Mouse (Mus musculus) spleen, embryonic (tissue): ENCODE data around the gene Gm19402.
"Not testable (repeated sequence)": the region's sequence is repeated elsewhere in the genome, so short reads cannot be mapped to it uniquely, and the experiment has no call there.

Experiments used
- CTCF ChIA-PET: fragments of 350-600 bp; sonication (Branson Sonifier 250); formaldehyde crosslinking; loops from one replicate; lab custom pipeline; 2022; lab: Charles Lee

Gene Gm19402

DNA sequence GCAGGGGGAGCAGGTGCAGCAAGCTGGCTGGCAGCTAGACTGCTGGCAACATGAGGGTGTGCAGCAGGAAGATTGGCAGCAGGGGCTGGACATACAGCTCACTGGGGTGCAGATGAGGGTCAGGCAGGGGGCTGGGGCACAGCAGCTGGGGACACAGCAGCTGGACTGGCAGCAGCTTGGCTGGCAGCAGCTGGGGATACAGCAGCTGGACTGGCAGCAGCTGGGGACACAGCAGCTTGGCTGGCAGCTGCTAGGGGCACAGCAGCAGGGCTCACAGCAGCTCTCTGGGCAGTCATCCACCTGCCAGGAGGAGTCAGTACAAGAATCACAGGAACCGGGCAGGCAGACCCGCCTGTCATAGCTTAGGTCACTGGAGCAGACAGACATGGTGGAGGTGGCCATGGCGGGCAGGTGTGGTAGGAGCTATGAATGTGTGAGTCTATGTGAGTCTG lies at the start of gene Gm19402:
Gene Gm19402 (minus strand): TSS at position 402 of the 452 bp plus-strand sequence.
- CTCF ChIA-PET: not testable (repeated sequence)

GRCm38 (mm10) chr10:77738929-77739328 lies 48.4 kb upstream of the Gm19402 start:
- CTCF ChIA-PET: no interaction called here

GRCm38 (mm10) chr10:77735928-77736327 lies 45.4 kb upstream of the Gm19402 start:
- CTCF ChIA-PET: no interaction called here

GRCm38 (mm10) chr10:77729241-77729640 lies 38.7 kb upstream of the Gm19402 start:
- CTCF ChIA-PET: no interaction called here

- CTCF ChIA-PET: no interaction called here
Observed at GRCm38 (mm10) chr10:77728280-77728679, 37.7 kb upstream of the Gm19402 start.

GRCm38 (mm10) chr10:77726186-77726585 lies 35.6 kb upstream of the Gm19402 start, which contains the start of gene Gm10100:
Gene Gm10100 (plus strand): TSS chr10:77726486.
- CTCF ChIA-PET: no interaction called here

GRCm38 (mm10) chr10:77724855-77725254 lies 34.3 kb upstream of the Gm19402 start:
- CTCF ChIA-PET: no interaction called here

- CTCF ChIA-PET: not testable (repeated sequence)
Observed at GRCm38 (mm10) chr10:77720299-77720698, 29.7 kb upstream of the Gm19402 start, which contains the start of gene Krtap12-1. Gene Krtap12-1 (plus strand): TSS chr10:77720599.

DNA sequence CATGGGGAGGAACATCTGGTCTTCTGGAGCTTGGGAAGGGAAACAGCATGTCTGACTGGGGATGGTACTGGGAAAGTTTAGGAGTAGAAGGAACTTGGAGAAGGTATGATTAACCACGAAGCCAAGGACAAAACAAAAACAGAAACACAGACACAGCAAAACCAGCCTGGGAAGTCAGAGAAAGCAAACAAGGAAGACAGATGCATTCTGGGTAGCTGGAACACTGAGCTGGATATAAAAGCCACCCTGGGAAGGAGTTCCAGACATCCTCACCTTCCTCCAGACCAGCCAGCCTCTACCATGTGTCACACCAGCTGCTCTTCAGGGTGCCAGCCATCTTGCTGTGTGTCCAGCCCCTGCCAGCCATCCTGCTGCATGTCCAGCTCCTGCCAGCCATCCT lies 24.9 kb upstream of the Gm19402 start, which contains the start of gene Gm10142:
Gene Gm10142 (plus strand): TSS at position 301 of the 400 bp plus-strand sequence.
- CTCF ChIA-PET: interaction anchor here (0.7 kb wide), 1 partner anchor 647 kb away, joined by 10 read pairs; no protein-coding TSS in a partner anchor

DNA sequence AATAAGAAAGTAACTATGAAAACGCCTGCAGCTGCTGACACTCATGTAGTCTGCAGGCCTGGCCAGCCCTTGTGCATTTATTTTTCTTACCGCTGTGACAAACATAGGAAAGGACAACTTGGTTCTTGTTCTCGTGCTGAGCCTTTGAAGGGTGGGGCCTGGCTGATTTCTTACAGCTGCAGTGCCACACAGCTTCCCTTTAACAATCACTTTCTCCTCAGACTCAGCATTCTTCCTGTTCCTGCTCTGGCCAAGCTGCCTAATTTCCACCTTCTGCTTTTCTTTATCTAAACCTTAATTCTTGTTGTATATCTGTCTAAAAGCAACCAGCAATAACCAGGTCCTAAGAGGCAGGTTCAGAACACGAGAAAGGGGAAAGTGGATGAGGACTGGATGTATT lies 23.2 kb upstream of the Gm19402 start:
- CTCF ChIA-PET: no interaction called here

DNA sequence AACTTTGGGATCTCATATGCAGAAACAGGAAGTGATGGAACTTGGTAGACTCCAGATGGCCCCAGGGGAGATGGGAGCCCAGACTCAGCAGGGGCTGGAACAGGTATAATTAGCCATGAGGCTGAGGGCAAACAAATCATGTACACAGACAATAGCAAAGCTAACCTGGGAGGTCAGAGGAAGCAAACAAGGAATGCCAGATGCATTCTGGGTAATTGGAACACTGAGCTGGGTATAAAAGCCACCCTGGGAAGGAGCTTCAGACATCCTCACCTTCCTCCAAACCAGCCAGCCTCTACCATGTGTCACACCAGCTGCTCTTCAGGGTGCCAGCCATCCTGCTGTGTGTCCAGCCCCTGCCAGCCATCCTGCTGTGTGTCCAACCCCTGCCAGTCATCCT lies 20.6 kb upstream of the Gm19402 start, which contains the start of gene Gm10024:
Gene Gm10024 (plus strand): TSS at position 301 of the 400 bp plus-strand sequence.
- CTCF ChIA-PET: not testable (repeated sequence)

DNA sequence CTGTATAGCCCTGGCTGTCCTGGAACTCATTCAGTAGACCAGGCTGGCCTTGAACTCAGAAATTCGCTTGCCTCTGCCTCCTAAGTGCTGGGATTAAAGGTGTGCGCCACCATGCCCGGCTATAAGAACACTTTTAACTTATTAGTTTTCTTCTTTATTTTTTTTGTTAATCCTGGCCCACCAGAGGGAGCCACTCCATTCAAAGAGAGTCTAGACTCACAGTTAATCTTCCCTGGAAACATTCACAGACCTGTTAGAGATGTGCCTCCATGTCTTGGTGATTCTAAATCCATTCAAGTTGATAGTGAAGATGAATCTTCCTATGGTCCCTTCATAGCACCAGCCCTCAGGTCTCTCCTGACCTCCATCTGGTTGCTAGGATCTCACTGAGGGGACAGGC lies 19.3 kb upstream of the Gm19402 start:
- CTCF ChIA-PET: no interaction called here

DNA sequence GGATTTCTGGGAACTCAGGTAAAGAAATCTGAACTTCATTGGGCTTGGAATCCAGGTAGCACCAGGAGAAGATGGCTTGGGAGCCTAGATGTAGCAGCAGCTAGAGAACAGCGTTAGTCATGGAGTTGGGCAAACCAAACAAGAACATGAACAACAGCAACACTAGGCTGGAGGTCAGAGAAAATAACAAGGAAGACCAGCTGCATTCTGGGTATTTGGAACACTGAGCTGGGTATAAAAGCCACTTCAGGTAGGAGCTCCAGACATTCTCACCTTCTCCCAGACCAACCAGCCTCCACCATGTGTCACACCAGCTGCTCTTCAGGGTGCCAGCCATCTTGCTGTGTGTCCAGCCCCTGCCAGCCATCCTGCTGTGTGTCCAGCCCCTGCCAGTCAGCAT lies 15.8 kb upstream of the Gm19402 start, which contains the start of gene Gm10272:
Gene Gm10272 (plus strand): TSS at position 301 of the 400 bp plus-strand sequence.
- CTCF ChIA-PET: no interaction called here

DNA sequence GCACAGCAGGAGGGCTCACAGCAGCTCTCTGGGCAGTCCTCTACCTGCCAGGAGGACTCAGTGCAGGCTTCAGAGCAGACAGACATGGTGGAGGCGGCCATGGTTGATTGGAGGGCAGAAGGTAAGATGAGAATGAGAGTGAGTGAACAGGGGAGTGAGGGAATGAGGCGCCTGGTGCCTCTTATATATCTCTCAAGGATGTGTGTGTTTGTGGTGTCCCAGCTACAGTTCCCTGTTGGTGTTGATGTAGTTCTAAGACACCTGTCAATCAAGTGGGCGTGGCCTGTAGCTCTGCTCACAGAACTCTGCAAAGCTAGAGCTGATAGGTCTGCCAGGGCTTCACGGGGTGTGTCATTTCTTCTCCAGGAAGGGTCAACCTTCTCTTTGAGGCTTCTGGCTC lies 6.6 kb upstream of the Gm19402 start, which contains the start of gene Gm9508:
Gene Gm9508 (minus strand): TSS at position 101 of the 400 bp plus-strand sequence.
- CTCF ChIA-PET: no interaction called here

- CTCF ChIA-PET: no interaction called here
Observed at GRCm38 (mm10) chr10:77687021-77687420, 3.5 kb downstream of the Gm19402 start.

GRCm38 (mm10) chr10:77685895-77686664 lies 4.5 kb downstream of the Gm19402 start, which contains the start of gene Tspear:
Gene Tspear (plus strand): TSS chr10:77686569.
- CTCF ChIA-PET: no interaction called here

GRCm38 (mm10) chr10:77684181-77684580 lies 6.4 kb downstream of the Gm19402 start:
- CTCF ChIA-PET: interaction anchor here (0.6 to 0.7 kb wide), 2 partner anchors 27 to 47 kb away, joined by 3 to 12 read pairs; no protein-coding TSS in a partner anchor

GRCm38 (mm10) chr10:77682994-77683393 lies 7.6 kb downstream of the Gm19402 start:
- CTCF ChIA-PET: no interaction called here

DNA sequence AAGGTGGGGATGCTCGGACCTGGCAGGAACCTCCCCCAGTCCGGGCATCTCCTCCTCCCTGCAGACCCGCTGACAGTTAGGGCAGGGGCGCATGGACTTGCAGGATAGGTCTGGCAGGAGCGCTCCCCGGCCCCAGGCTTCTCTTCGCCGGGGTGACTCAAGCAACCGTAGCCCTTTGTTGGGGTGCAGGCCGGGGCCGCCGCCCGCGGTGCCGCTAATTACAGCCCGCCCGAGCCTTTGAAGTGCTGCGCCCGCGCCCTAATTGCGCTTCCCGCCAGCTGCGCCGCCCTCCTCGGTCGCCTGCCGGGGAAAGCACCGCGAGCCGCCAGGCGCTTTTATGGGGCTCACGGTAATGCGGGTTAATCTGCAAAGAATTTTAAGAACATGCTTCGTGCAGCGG lies 13.0 kb downstream of the Gm19402 start:
- CTCF ChIA-PET: no interaction called here

DNA sequence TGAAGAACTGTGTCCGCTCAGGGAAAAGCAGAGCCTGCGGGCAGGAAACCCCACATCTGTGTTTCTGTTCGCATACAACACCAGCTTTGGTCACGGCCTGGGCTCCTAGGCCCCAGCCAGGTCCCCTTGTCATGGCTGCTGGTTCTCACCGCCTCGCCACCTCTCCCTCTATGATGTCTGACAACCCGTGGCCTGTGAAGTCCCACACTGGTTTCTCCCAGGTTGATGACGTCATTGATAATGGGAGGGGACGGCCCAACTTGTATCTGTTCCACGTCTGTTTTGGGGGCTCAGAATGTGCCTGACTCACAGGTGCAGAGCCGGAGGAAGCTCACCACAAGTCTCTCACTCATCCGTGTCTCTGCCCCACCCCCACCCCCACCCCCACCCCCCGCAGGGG lies 16.8 kb downstream of the Gm19402 start:
- CTCF ChIA-PET: no interaction called here

- CTCF ChIA-PET: no interaction called here
Observed at GRCm38 (mm10) chr10:77671519-77671918, 19.0 kb downstream of the Gm19402 start.

GRCm38 (mm10) chr10:77670710-77671109 lies 19.8 kb downstream of the Gm19402 start:
- CTCF ChIA-PET: no interaction called here

GRCm38 (mm10) chr10:77667402-77667801 lies 23.2 kb downstream of the Gm19402 start:
- CTCF ChIA-PET: no interaction called here
